Mouse (Mus musculus): ENCODE measurements around the gene AI182371. TPM values are rescaled to one million over a fixed set of nuclear protein-coding genes. Genes with fewer than 3 reads are reported as not detected.

Gene AI182371
- 0.46 TPM in 1 of 2 replicates, not detected in the other for total RNA-seq (2014; rRNA removed; ENCODE audit: low replicate concordance)
- polyA plus RNA-seq (2015; fragmentation: Nextera tagmentation; extraction: Ambion mirVana) = 0.10 and 0.20 TPM in 2 replicates

GRCm38 (mm10) chr2:35101443-35101842, at the start of gene AI182371:
AI182371 (minus strand) TSS chr2:35101543.
- DNase-seq (ENCODE audit: low spot score) (no peak), ATAC-seq (ENCODE audit: insufficient read depth, low read depth) (no peak)
- Histone ChIP-seq H3K9ac (replicated peaks; ENCODE audit: low read depth, low read length) (no peak within 1 kb of the TSS), H3K4me2 (ENCODE audit: low read depth, low read length) (no peak within 1 kb of the TSS), H3K27me3 (ENCODE audit: control insufficient read depth, insufficient read depth, low read length) (no peaks in the 10 kb centered on the region), H3K4me3 (ENCODE audit: low read depth, low read length) (no peak within 1 kb of the TSS), H3K9me3 (replicated peaks; ENCODE audit: control insufficient read depth, low read length) (no peaks in the 10 kb centered on the region), H3K27ac (ENCODE audit: low read depth) (no peak within 1 kb of the TSS), H3K36me3 (replicated peaks; ENCODE audit: control insufficient read depth, insufficient read depth, low read length) (no peaks in the 10 kb centered on the region), H3K4me1 (ENCODE audit: control insufficient read depth, insufficient read depth) (no peaks in the 10 kb centered on the region)
- 93% methylated on average over 3 of the region's 3 CpGs for WGBS
- TF ChIP-seq CTCF (IDR thresholded peaks at IDR 0.05; ENCODE audit: low read depth) = no peak

- WGBS = 84% methylated on average over 10 of the region's 10 CpGs
- TF ChIP-seq EP300 (IDR thresholded peaks at IDR 0.05; ENCODE audit: low read depth) = no peak
- TF ChIP-seq CTCF (IDR thresholded peaks at IDR 0.05; ENCODE audit: low read depth) = no peak
- no peak for ATAC-seq (ENCODE audit: insufficient read depth, low read depth)
- H3K9me3 ChIP-seq (replicated peaks; ENCODE audit: control insufficient read depth, low read length) = no peaks in the 10 kb centered on the region
- H3K4me2 ChIP-seq (ENCODE audit: low read depth, low read length) = no peak overlapping the region
- no peak overlapping the region for H3K27ac ChIP-seq (ENCODE audit: low read depth)
- H3K9ac ChIP-seq (replicated peaks; ENCODE audit: low read depth, low read length) = no peak overlapping the region
- H3K27me3 ChIP-seq (ENCODE audit: control insufficient read depth, insufficient read depth, low read length) = no peaks in the 10 kb centered on the region
- no peak for DNase-seq (ENCODE audit: low spot score)
- H3K4me1 ChIP-seq (ENCODE audit: control insufficient read depth, insufficient read depth) = no peaks in the 10 kb centered on the region
- H3K36me3 ChIP-seq (replicated peaks; ENCODE audit: control insufficient read depth, insufficient read depth, low read length) = peaks cover 92% of the 10 kb centered on the region
- no peak overlapping the region for H3K4me3 ChIP-seq (ENCODE audit: low read depth, low read length)
These were observed 47.5 kb upstream of the AI182371 start for GRCm38 (mm10) chr2:35148806-35149205.

GRCm38 (mm10) chr2:35141673-35142072, 40.3 kb upstream of the AI182371 start:
- DNase-seq (ENCODE audit: low spot score) (no peak), ATAC-seq (ENCODE audit: insufficient read depth, low read depth) (no peak)
- Histone ChIP-seq H3K4me2 (ENCODE audit: low read depth, low read length) (no peak overlapping the region), H3K4me3 (ENCODE audit: low read depth, low read length) (no peak overlapping the region), H3K27me3 (ENCODE audit: control insufficient read depth, insufficient read depth, low read length) (no peaks in the 10 kb centered on the region), H3K4me1 (ENCODE audit: control insufficient read depth, insufficient read depth) (no peaks in the 10 kb centered on the region), H3K36me3 (replicated peaks; ENCODE audit: control insufficient read depth, insufficient read depth, low read length) (peaks cover 91% of the 10 kb centered on the region), H3K9ac (replicated peaks; ENCODE audit: low read depth, low read length) (no peak overlapping the region), H3K27ac (ENCODE audit: low read depth) (no peak overlapping the region), H3K9me3 (replicated peaks; ENCODE audit: control insufficient read depth, low read length) (no peaks in the 10 kb centered on the region)
- WGBS = 90% methylated on average over 3 of the region's 3 CpGs
- no peak for TF ChIP-seq EP300 (IDR thresholded peaks at IDR 0.05; ENCODE audit: low read depth)
- TF ChIP-seq CTCF (IDR thresholded peaks at IDR 0.05; ENCODE audit: low read depth) = no peak

GRCm38 (mm10) chr2:35138576-35138975, 37.2 kb upstream of the AI182371 start:
- ATAC-seq (ENCODE audit: insufficient read depth, low read depth) (no peak), DNase-seq (ENCODE audit: low spot score) (no peak)
- peaks cover 78% of the 10 kb centered on the region for H3K36me3 ChIP-seq (replicated peaks; ENCODE audit: control insufficient read depth, insufficient read depth, low read length)
- H3K9me3 ChIP-seq (replicated peaks; ENCODE audit: control insufficient read depth, low read length) = no peaks in the 10 kb centered on the region
- no peak overlapping the region for H3K9ac ChIP-seq (replicated peaks; ENCODE audit: low read depth, low read length)
- TF ChIP-seq CTCF (IDR thresholded peaks at IDR 0.05; ENCODE audit: low read depth) = no peak
- no peak for TF ChIP-seq EP300 (IDR thresholded peaks at IDR 0.05; ENCODE audit: low read depth)
- H3K27me3 ChIP-seq (ENCODE audit: control insufficient read depth, insufficient read depth, low read length) = no peaks in the 10 kb centered on the region
- no peak overlapping the region for H3K4me3 ChIP-seq (ENCODE audit: low read depth, low read length)
- H3K4me1 ChIP-seq (ENCODE audit: control insufficient read depth, insufficient read depth) = no peaks in the 10 kb centered on the region
- H3K4me2 ChIP-seq (ENCODE audit: low read depth, low read length) = no peak overlapping the region
- WGBS = 76% methylated on average over 1 of the region's 1 CpGs
- no peak overlapping the region for H3K27ac ChIP-seq (ENCODE audit: low read depth)

- H3K27me3 ChIP-seq (ENCODE audit: control insufficient read depth, insufficient read depth, low read length) = no peaks in the 10 kb centered on the region
- no peak overlapping the region for H3K4me3 ChIP-seq (ENCODE audit: low read depth, low read length)
- peaks cover 38% of the 10 kb centered on the region for H3K36me3 ChIP-seq (replicated peaks; ENCODE audit: control insufficient read depth, insufficient read depth, low read length)
- H3K9me3 ChIP-seq (replicated peaks; ENCODE audit: control insufficient read depth, low read length) = no peaks in the 10 kb centered on the region
- peaks cover 7% of the 10 kb centered on the region; the same call in 1 of the 2 replicates for H3K4me1 ChIP-seq (ENCODE audit: control insufficient read depth, insufficient read depth)
- ATAC-seq (ENCODE audit: insufficient read depth, low read depth) (no peak), DNase-seq (ENCODE audit: low spot score) (no peak)
- TF ChIP-seq CTCF (IDR thresholded peaks at IDR 0.05; ENCODE audit: low read depth) = no peak
- TF ChIP-seq EP300 (IDR thresholded peaks at IDR 0.05; ENCODE audit: low read depth) = no peak
- H3K9ac ChIP-seq (replicated peaks; ENCODE audit: low read depth, low read length) = no peak overlapping the region
- no peak overlapping the region for H3K4me2 ChIP-seq (ENCODE audit: low read depth, low read length)
- H3K27ac ChIP-seq (ENCODE audit: low read depth) = no peak overlapping the region
- WGBS = 80% methylated on average over 5 of the region's 5 CpGs
These were observed 32.5 kb upstream of the AI182371 start for GRCm38 (mm10) chr2:35133891-35134290.

GRCm38 (mm10) chr2:35132662-35133055, 31.3 kb upstream of the AI182371 start:
- H3K36me3 ChIP-seq (replicated peaks; ENCODE audit: control insufficient read depth, insufficient read depth, low read length) = peaks cover 32% of the 10 kb centered on the region
- H3K4me1 ChIP-seq (ENCODE audit: control insufficient read depth, insufficient read depth) = peaks cover 7% of the 10 kb centered on the region; the same call in 1 of the 2 replicates
- no peaks in the 10 kb centered on the region for H3K9me3 ChIP-seq (replicated peaks; ENCODE audit: control insufficient read depth, low read length)
- peak overlapping the region; percentile 84 for H3K4me2 ChIP-seq (ENCODE audit: low read depth, low read length)
- H3K27ac ChIP-seq (ENCODE audit: low read depth) = peak overlapping the region; percentile 90
- WGBS = 4% methylated on average over 5 of the region's 5 CpGs
- peak overlapping the region; percentile 55 for H3K9ac ChIP-seq (replicated peaks; ENCODE audit: low read depth, low read length)
- H3K27me3 ChIP-seq (ENCODE audit: control insufficient read depth, insufficient read depth, low read length) = no peaks in the 10 kb centered on the region
- ATAC-seq (ENCODE audit: insufficient read depth, low read depth) (no peak), DNase-seq (ENCODE audit: low spot score) (no peak)
- no peak for TF ChIP-seq EP300 (IDR thresholded peaks at IDR 0.05; ENCODE audit: low read depth)
- no peak for TF ChIP-seq CTCF (IDR thresholded peaks at IDR 0.05; ENCODE audit: low read depth)
- H3K4me3 ChIP-seq (ENCODE audit: low read depth, low read length) = peak overlapping the region; percentile 61

Data from heart, postnatal 0 days (tissue).